15 mouse cellular contexts compared by ENCODE assay signal in the genomic region with DNA sequence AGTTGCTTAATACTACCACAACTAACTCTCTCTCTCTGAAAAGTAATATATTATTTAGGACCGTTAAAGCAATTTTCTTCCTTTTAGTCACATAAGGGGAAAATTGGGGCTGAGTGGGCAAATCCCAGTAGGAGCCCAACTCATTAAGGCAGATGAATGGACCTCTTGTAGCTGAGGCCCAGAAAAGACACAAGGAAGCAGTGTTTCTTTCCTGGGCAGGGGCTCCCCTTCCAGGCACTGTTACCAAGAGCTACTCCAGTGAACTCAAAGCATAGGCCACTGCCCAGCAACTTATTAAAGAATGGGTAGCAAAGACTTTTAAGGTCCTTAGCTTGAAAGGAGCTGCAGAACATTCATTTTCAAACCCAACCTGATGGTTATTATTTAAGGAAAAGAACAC. TPM values are rescaled to one million over a fixed set of nuclear protein-coding genes. Genes with fewer than 3 reads are reported as not detected.
DNase-seq lines count a peak whose midpoint lies in the region; ATAC-seq lines count a peak whose summit lies in the region.
"Had no signal": no experiment of that assay in that cellular context is flagged by ENCODE, and none has a peak within 500 bp of the region (broad histone marks: within the 10 kb centered on the region; RNA-seq: fewer than 3 reads in every experiment).

No protein-coding gene starts in this region.

- intact Hi-C loops in heart, postnatal 36 days (cut with DNase I), result no loop called here

- 38% methylated on average over 1 of the region's 1 CpGs for WGBS in hindbrain, embryonic 16.5 days

- H3K4me1 ChIP-seq in hindbrain, embryonic 16.5 days (ENCODE audit: control insufficient read depth, insufficient read depth, low read depth, low read length), result no peaks in the 10 kb centered on the region

- DNase-seq in heart, adult 11 months, result peak; percentile 44
- no peak for DNase-seq in heart, postnatal 36 days
- peak; percentile 57 to 82 for DNase-seq in right cerebral cortex, postnatal 10 days (ENCODE audit: low spot score in 2 of 2)
- DNase-seq in right cerebral cortex, postnatal 4 days, result no peak
- no peak for DNase-seq in lung, postnatal 10 days
- DNase-seq in adrenal gland, postnatal 25 days, result no peak
- DNase-seq in testis, postnatal 10 days (ENCODE audit: low spot score), result no peak
- DNase-seq: adrenal gland, adult 2 months; gastrocnemius, postnatal 10 days; kidney, adult 8-10 months; spleen, adult 18-20 months had no signal

- H3K9ac ChIP-seq in hindbrain, embryonic 16.5 days (ENCODE audit: low read depth, low read length), result no peak overlapping the region
- H3K9ac ChIP-seq: liver, embryonic 15.5 days had no signal

- no peaks in the 10 kb centered on the region for H3K9me3 ChIP-seq in hindbrain, embryonic 16.5 days (ENCODE audit: control insufficient read depth, low read length)
- H3K9me3 ChIP-seq: liver, embryonic 15.5 days had no signal

- H3K4me2 ChIP-seq in hindbrain, embryonic 16.5 days (ENCODE audit: low read length), result no peak overlapping the region
- H3K4me2 ChIP-seq: liver, embryonic 15.5 days had no signal

- no peaks in the 10 kb centered on the region for H3K27me3 ChIP-seq in hindbrain, embryonic 16.5 days (replicated peaks; ENCODE audit: control insufficient read depth, insufficient read depth, low read length)
- H3K27me3 ChIP-seq: liver, embryonic 15.5 days; megakaryocyte, embryonic 14.5 days had no signal

- H3K36me3 ChIP-seq in hindbrain, embryonic 16.5 days (ENCODE audit: control insufficient read depth, insufficient read depth, low read length), result no peaks in the 10 kb centered on the region
- H3K36me3 ChIP-seq: liver, embryonic 15.5 days had no signal

- peak; percentile 92 for ATAC-seq in hindbrain, embryonic 16.5 days

- H3K4me3 ChIP-seq in hindbrain, embryonic 16.5 days (ENCODE audit: low read length), result no peak overlapping the region
- H3K4me3 ChIP-seq: left cerebral cortex, adult 2 months; liver, embryonic 15.5 days; megakaryocyte, embryonic 14.5 days had no signal

- H3K27ac ChIP-seq in hindbrain, embryonic 16.5 days (ENCODE audit: low read depth, low read length), result no peak overlapping the region
- H3K27ac ChIP-seq: liver, embryonic 15.5 days had no signal

RNA-seq across cellular contexts. Expression of gene Prdx6, which starts 22.5 kb away (rescaled TPM):
- 100 to 1,000 TPM; 315 to 316 TPM for total RNA-seq in heart, postnatal 36 days (2021)
- polyA plus RNA-seq in hindbrain, embryonic 16.5 days (2015; fragmentation: Nextera tagmentation; extraction: Ambion mirVana), result 182 and 208 TPM in 2 replicates
- 485 and 567 TPM in 2 replicates for total RNA-seq in adrenal gland, postnatal 25 days (2021)

Comparison
In these comparisons a context has a peak if more than half of its experiments do, and no peak if none do; other contexts are left out.
1. DNase-seq: peak in heart, adult 11 months (single experiment) and right cerebral cortex, postnatal 10 days (2 of 2); none in heart, postnatal 36 days (0 of 2), right cerebral cortex, postnatal 4 days (single experiment), lung, postnatal 10 days (single experiment), adrenal gland, postnatal 25 days (single experiment) and testis, postnatal 10 days (single experiment).